Mouse (Mus musculus): ENCODE results near the gene Vmn2r37. TPM values are rescaled to one million over a fixed set of nuclear protein-coding genes. Genes with fewer than 3 reads are reported as not detected.
"Not testable (repeated sequence)": the region's sequence is repeated elsewhere in the genome, so short reads cannot be mapped to it uniquely, and the experiment has no call there.

Gene Vmn2r37
- total RNA-seq (2014; rRNA removed) (not detected in 2 replicates), polyA plus RNA-seq (2015; fragmentation: Nextera tagmentation; extraction: Ambion mirVana) (not detected in 2 replicates)

DNA sequence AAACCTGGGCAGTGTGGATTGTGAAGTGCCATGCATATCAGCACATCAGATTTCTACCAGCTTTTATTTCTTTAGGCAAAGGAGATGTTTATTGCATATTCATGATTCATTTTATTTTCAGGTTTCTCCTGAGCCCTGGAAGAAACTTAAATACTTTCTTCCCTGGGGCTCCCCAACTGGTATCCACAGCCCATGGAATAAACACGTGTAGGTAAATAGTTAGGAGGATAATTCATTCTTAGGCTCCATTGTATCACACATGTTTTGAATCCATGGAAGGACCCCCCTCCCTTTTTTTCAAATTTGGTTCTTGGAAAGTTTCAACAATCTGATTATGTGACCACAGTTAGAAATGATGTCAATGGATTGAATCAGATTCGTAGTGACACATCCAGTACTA, at the start of gene Vmn2r37:
Gene Vmn2r37 (minus strand): TSS at position 101 of the 400 bp plus-strand sequence.
- not testable (repeated sequence) for H3K27me3 ChIP-seq (ENCODE audit: insufficient read depth, low read length)

More for the DNA sequence above, at the start of gene Vmn2r37:
- not testable (repeated sequence) for H3K4me1 ChIP-seq (ENCODE audit: insufficient read depth, low read length); H3K4me2 ChIP-seq (ENCODE audit: low read depth, low read length); H3K4me3 ChIP-seq (ENCODE audit: low read length); H3K9ac ChIP-seq (replicated peaks; ENCODE audit: low read length); H3K36me3 ChIP-seq (ENCODE audit: insufficient read depth, low read length); H3K27ac ChIP-seq; DNase-seq (ENCODE audit: low spot score); ATAC-seq; H3K9me3 ChIP-seq (ENCODE audit: low read length)
- 42% methylated on average over 2 of the region's 2 CpGs for WGBS

Other genes starting within 250 kb of the Vmn2r37 start
- gene Vmn2r39, start 192.9 kb downstream of the Vmn2r37 start, total RNA-seq (2014; rRNA removed), result not detected in 2 replicates
- gene Vmn2r39, start 192.9 kb downstream of the Vmn2r37 start, polyA plus RNA-seq (2015; fragmentation: Nextera tagmentation; extraction: Ambion mirVana), result not detected in 2 replicates
- gene Vmn2r38, start 125.8 kb downstream of the Vmn2r37 start, total RNA-seq (2014; rRNA removed), result not detected in 2 replicates
- not detected in 2 replicates for gene Vmn2r38, start 125.8 kb downstream of the Vmn2r37 start, polyA plus RNA-seq (2015; fragmentation: Nextera tagmentation; extraction: Ambion mirVana)